Mouse (Mus musculus) thymus, adult 2 months (tissue): ENCODE data around the gene Zfp954.

ENCODE experiments used
- CTCF ChIP-seq: fragments of 200-500 bp; IDR thresholded peaks from 2 replicates; pipeline ENCODE4 v1.5.1; 2012; ENCODE audit warnings: mild to moderate bottlenecking, control low read depth, low read length, moderate library complexity, borderline replicate concordance; ENCODE audit not compliant: control insufficient read depth, poor library complexity, insufficient read depth; ENCODE audit errors: extremely low read depth
- POLR2A ChIP-seq: fragments of 200-500 bp; IDR thresholded peaks from 2 replicates; pipeline ENCODE4 v1.6.1; 2012; ENCODE audit warnings: mild to moderate bottlenecking, low read length, control low read depth, moderate library complexity; ENCODE audit not compliant: control insufficient read depth, poor library complexity, insufficient read depth; ENCODE audit errors: extremely low read depth

GRCm38 (mm10) chr7:7132751-7133150 is 11.5 kb upstream of the Zfp954 start:
- no peak for TF ChIP-seq CTCF
- TF ChIP-seq POLR2A = no peak
